Mouse (Mus musculus): ENCODE measurements around the gene Cars2. TPM values are rescaled to one million over a fixed set of nuclear protein-coding genes. Genes with fewer than 3 reads are reported as not detected.
"Not testable (repeated sequence)": the region's sequence is repeated elsewhere in the genome, so short reads cannot be mapped to it uniquely, and the experiment has no call there.

Gene Cars2
- polyA plus RNA-seq, 1 experiment from 2014 or later, result 22.9 TPM

DNA sequence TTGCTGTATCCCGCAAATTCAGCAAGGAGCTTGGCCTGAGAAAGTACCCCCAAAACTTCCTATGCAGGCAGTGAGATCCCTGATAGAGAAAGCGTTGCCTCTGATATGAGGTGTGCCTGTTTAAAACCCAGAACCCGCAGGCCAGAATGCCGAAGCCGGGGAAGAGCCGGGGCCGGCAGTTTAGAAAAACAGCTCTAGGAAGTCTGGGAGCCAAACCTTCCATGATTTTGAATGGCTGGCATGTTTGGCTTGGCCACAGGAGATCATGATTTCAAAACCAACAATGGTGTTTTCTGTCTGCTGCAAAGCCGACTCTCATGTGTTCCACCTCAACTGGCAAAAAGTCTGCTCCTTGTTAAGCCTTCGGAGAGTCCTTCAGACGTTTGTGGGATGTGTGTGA lies 1.8 kb upstream of the Cars2 start:
- H3K9ac ChIP-seq (ENCODE audit: low read depth, low read length), result no peak overlapping the region
- no peaks in the 10 kb centered on the region for H3K9me3 ChIP-seq (replicated peaks; ENCODE audit: control insufficient read depth, low read length)
- 77% methylated on average over 10 of the region's 10 CpGs for WGBS (ENCODE audit: insufficient replicate concordance)
- peaks cover 12% of the 10 kb centered on the region for H3K4me1 ChIP-seq (ENCODE audit: control insufficient read depth, insufficient read depth, low read length)
- H3K4me2 ChIP-seq, result no peak overlapping the region
- no peak for ATAC-seq (replicated peaks; ENCODE audit: insufficient number of reproducible peaks, low FRiP score, low TSS enrichment)
- no peak overlapping the region for H3K27ac ChIP-seq (ENCODE audit: low read depth, low read length)
- H3K4me3 ChIP-seq (ENCODE audit: low read depth, low read length), result no peak overlapping the region
- no peaks in the 10 kb centered on the region for H3K36me3 ChIP-seq (ENCODE audit: control insufficient read depth, insufficient read depth, low read length)
- no peaks in the 10 kb centered on the region for H3K27me3 ChIP-seq (ENCODE audit: control insufficient read depth, insufficient read depth, low read length)

DNA sequence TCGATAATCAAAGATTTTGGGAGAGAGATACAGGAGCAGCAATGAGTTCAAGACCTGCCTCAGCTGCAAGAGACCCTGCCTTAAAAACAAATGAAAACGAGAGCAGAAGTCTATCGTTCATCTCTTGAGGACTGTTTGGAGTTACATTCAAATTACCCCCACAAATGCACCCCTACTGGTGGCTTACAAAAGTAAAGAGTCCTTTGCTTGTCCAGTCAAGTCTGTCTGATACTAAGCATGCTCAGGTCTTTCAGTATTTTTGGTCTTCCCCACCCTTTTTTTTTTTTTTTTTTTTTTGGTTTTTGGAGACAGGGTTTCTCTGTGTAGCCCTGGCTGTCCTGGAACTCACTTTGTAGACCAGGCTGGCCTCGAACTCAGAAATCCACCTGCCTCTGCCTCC lies 914 bp upstream of the Cars2 start:
- not testable (repeated sequence) for ATAC-seq (replicated peaks; ENCODE audit: insufficient number of reproducible peaks, low FRiP score, low TSS enrichment); H3K9me3 ChIP-seq (replicated peaks; ENCODE audit: control insufficient read depth, low read length); H3K27ac ChIP-seq (ENCODE audit: low read depth, low read length); H3K4me2 ChIP-seq; H3K27me3 ChIP-seq (ENCODE audit: control insufficient read depth, insufficient read depth, low read length); H3K4me3 ChIP-seq (ENCODE audit: low read depth, low read length); H3K9ac ChIP-seq (ENCODE audit: low read depth, low read length); H3K36me3 ChIP-seq (ENCODE audit: control insufficient read depth, insufficient read depth, low read length)
- WGBS (ENCODE audit: insufficient replicate concordance), result 84% methylated on average over 4 of the region's 4 CpGs
- H3K4me1 ChIP-seq (ENCODE audit: control insufficient read depth, insufficient read depth, low read length), result peaks cover 12% of the 10 kb centered on the region

DNA sequence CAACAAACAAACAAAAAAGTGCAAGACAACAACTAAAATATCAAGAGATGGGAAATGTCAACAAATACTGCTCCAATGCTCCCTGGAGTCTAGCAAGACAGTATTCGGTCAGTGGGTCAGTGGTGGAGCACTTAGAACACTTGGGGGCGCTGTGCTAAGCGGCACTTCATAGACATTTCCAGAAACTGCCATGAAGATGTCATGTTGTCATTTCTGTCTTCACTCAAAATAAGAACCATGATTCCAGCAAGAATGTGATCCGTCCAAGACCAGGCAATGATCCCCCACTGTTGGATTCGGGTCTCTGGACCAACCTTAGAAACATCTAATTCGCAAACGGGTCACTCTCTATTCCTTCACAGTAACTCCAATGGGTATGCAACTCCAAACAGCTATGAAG lies 877 bp downstream of the Cars2 start:
- peak overlapping the region; percentile 82 for H3K4me2 ChIP-seq
- peaks cover 11% of the 10 kb centered on the region for H3K4me1 ChIP-seq (ENCODE audit: control insufficient read depth, insufficient read depth, low read length)
- H3K9ac ChIP-seq (ENCODE audit: low read depth, low read length), result no peak overlapping the region
- 17% methylated on average over 7 of the region's 7 CpGs for WGBS (ENCODE audit: insufficient replicate concordance)
- H3K27ac ChIP-seq (ENCODE audit: low read depth, low read length), result no peak overlapping the region
- no peaks in the 10 kb centered on the region for H3K27me3 ChIP-seq (ENCODE audit: control insufficient read depth, insufficient read depth, low read length)
- H3K4me3 ChIP-seq (ENCODE audit: low read depth, low read length), result peak overlapping the region; percentile 77
- H3K9me3 ChIP-seq (replicated peaks; ENCODE audit: control insufficient read depth, low read length), result no peaks in the 10 kb centered on the region
- H3K36me3 ChIP-seq (ENCODE audit: control insufficient read depth, insufficient read depth, low read length), result peaks cover 4% of the 10 kb centered on the region; the same call in 1 of the 2 replicates
- ATAC-seq (replicated peaks; ENCODE audit: insufficient number of reproducible peaks, low FRiP score, low TSS enrichment), result no peak

DNA sequence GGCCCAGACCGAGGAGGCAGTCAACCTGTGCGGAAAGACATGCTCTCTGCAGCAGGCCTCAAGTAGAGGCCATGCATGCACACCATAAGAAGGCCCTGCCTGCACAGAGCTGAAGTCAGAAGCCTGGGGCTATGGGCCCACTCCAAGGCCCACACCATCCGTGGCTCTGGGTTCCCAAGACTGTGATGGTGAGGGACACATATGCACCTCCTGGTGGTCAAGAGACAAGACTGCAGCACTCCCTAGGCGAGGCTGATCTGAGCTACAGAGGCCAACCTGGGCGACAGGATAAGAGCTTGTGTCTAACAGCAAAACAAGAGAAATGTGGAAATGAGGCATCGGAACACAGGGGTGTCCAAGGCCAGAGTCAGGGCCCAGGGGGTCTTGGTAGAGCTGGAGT lies 3.5 kb downstream of the Cars2 start:
- 67% methylated on average over 6 of the region's 6 CpGs for whole genome bisulfite sequencing (ENCODE audit: insufficient replicate concordance)
- Histone ChIP-seq H3K4me3 (ENCODE audit: low read depth, low read length) (no peak overlapping the region), H3K27me3 (ENCODE audit: control insufficient read depth, insufficient read depth, low read length) (no peaks in the 10 kb centered on the region), H3K9ac (ENCODE audit: low read depth, low read length) (no peak overlapping the region), H3K36me3 (ENCODE audit: control insufficient read depth, insufficient read depth, low read length) (peaks cover 4% of the 10 kb centered on the region; the same call in 1 of the 2 replicates), H3K4me1 (ENCODE audit: control insufficient read depth, insufficient read depth, low read length) (peaks cover 7% of the 10 kb centered on the region), H3K27ac (ENCODE audit: low read depth, low read length) (no peak overlapping the region), H3K9me3 (replicated peaks; ENCODE audit: control insufficient read depth, low read length) (no peaks in the 10 kb centered on the region), H3K4me2 (no peak overlapping the region)
- ATAC-seq (replicated peaks; ENCODE audit: insufficient number of reproducible peaks, low FRiP score, low TSS enrichment), result no peak

DNA sequence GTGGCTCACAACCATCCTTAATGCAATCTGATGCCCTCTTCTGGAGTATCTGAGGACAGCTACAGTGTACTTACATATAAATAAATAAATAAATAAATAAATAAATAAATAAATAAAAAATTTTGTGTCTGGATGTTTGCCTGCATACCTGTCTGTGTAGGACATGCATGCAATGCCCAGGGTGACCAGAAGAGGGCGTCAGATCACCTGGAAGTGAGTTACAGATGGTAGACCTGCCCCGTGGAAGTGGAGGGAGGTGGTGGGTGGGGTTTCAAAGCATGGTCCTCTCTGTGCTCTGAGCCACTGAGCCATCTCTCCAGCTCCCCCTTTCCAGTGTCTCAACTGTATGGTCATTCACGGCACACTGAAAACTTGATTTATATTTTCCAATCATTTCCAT lies 6.2 kb downstream of the Cars2 start:
- no peak overlapping the region for H3K4me3 ChIP-seq (ENCODE audit: low read depth, low read length)
- no peaks in the 10 kb centered on the region for H3K27me3 ChIP-seq (ENCODE audit: control insufficient read depth, insufficient read depth, low read length)
- no peaks in the 10 kb centered on the region for H3K4me1 ChIP-seq (ENCODE audit: control insufficient read depth, insufficient read depth, low read length)
- 47% methylated on average over 3 of the region's 3 CpGs for WGBS (ENCODE audit: insufficient replicate concordance)
- H3K36me3 ChIP-seq (ENCODE audit: control insufficient read depth, insufficient read depth, low read length), result peaks cover 15% of the 10 kb centered on the region
- no peak for ATAC-seq (replicated peaks; ENCODE audit: insufficient number of reproducible peaks, low FRiP score, low TSS enrichment)
- no peak overlapping the region for H3K27ac ChIP-seq (ENCODE audit: low read depth, low read length)
- H3K9ac ChIP-seq (ENCODE audit: low read depth, low read length), result no peak overlapping the region
- no peak overlapping the region for H3K4me2 ChIP-seq
- H3K9me3 ChIP-seq (replicated peaks; ENCODE audit: control insufficient read depth, low read length), result no peaks in the 10 kb centered on the region

DNA sequence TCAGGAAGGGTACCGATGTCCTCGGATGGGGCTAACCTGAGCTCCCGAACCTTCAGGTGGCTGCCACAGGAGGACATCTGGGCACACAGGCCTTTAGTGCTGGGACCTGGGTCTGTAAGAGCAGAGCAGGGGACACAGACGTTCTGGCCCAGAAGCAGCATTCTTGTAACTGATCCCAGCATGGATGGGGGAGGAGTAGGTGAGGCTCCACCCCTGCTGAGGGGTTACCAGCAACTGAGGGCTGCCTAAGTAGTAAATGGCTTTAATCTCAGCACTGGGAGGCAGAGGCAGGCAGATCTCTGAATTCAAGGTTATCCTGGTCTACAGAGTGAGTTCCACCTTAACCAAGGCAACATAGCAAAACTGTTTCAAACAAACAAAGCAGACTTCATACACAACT lies 7.7 kb downstream of the Cars2 start:
- 83% methylated on average over 4 of the region's 4 CpGs for WGBS (ENCODE audit: insufficient replicate concordance)
- H3K27ac ChIP-seq (ENCODE audit: low read depth, low read length), result no peak overlapping the region
- H3K36me3 ChIP-seq (ENCODE audit: control insufficient read depth, insufficient read depth, low read length), result peaks cover 15% of the 10 kb centered on the region
- H3K4me2 ChIP-seq, result no peak overlapping the region
- no peak overlapping the region for H3K9ac ChIP-seq (ENCODE audit: low read depth, low read length)
- no peaks in the 10 kb centered on the region for H3K9me3 ChIP-seq (replicated peaks; ENCODE audit: control insufficient read depth, low read length)
- no peak overlapping the region for H3K4me3 ChIP-seq (ENCODE audit: low read depth, low read length)
- no peak for ATAC-seq (replicated peaks; ENCODE audit: insufficient number of reproducible peaks, low FRiP score, low TSS enrichment)
- H3K27me3 ChIP-seq (ENCODE audit: control insufficient read depth, insufficient read depth, low read length), result no peaks in the 10 kb centered on the region
- no peaks in the 10 kb centered on the region for H3K4me1 ChIP-seq (ENCODE audit: control insufficient read depth, insufficient read depth, low read length)

DNA sequence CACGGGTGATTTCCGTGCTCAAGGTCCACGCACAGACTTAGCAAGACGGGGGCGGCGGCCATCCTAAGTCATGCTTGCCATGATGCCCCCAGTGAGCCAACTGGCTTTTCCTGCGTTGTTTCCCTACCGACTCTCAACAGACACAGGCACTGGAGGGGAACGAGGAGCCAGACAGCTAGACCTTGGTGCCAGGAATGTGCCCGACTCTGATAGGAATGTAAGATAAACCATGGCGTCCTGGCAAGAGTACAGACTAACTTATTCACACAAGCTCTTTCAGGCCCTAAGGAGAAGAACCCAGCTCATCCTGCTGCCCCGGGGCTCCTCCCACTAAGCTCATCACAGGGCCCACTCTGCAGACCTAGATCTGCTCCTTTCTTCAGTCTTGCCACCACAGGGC lies 8.6 kb downstream of the Cars2 start:
- Histone ChIP-seq H3K36me3 (ENCODE audit: control insufficient read depth, insufficient read depth, low read length) (peaks cover 14% of the 10 kb centered on the region), H3K9me3 (replicated peaks; ENCODE audit: control insufficient read depth, low read length) (no peaks in the 10 kb centered on the region), H3K9ac (ENCODE audit: low read depth, low read length) (no peak overlapping the region), H3K27ac (ENCODE audit: low read depth, low read length) (no peak overlapping the region), H3K4me2 (no peak overlapping the region), H3K27me3 (ENCODE audit: control insufficient read depth, insufficient read depth, low read length) (no peaks in the 10 kb centered on the region), H3K4me1 (ENCODE audit: control insufficient read depth, insufficient read depth, low read length) (no peaks in the 10 kb centered on the region), H3K4me3 (ENCODE audit: low read depth, low read length) (no peak overlapping the region)
- 93% methylated on average over 12 of the region's 12 CpGs for WGBS (ENCODE audit: insufficient replicate concordance)
- no peak for ATAC-seq (replicated peaks; ENCODE audit: insufficient number of reproducible peaks, low FRiP score, low TSS enrichment)

DNA sequence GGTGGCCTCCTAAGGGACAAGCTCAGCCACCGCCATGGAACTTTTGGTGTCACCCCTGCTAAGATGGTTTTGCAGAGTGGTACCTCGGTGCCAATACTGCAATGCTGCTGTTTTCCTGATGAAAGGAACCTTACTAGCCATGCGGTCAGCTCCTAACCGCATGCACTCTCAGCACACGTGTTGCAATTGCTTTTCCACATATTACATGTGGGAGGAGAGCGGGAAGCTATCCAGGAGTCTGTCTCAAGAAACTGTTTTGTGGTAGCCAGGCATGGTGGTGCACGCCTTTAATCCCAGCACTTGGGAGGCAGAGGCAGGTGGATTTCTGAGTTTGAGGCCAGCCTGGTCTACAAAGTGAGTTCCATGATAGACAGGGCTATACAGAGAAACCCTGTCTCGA lies 10.4 kb downstream of the Cars2 start:
- Histone ChIP-seq H3K9ac (ENCODE audit: low read depth, low read length) (no peak overlapping the region), H3K36me3 (ENCODE audit: control insufficient read depth, insufficient read depth, low read length) (peaks cover 11% of the 10 kb centered on the region)
- no peak for ATAC-seq (replicated peaks; ENCODE audit: insufficient number of reproducible peaks, low FRiP score, low TSS enrichment)

DNA sequence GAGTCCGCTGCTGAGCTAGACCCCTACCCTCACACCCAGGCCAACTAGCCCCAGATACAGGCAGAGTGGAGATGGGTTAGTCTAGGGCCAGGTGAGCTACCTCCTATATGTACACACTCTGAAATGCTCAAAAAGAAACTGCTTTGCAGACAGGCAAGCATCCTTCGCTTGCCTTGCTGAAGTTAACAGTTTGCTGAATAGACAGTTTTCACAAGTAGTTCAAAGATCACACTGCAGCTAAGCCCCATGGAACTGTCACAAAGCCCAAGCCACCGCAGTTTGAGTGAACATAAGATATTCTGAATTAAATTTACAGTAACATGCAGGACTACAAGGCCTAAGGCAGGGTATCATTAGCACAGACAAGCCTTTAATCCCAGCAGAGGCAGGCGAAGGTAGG lies 11.5 kb downstream of the Cars2 start:
- Histone ChIP-seq H3K4me3 (ENCODE audit: low read depth, low read length) (no peak overlapping the region), H3K4me1 (ENCODE audit: control insufficient read depth, insufficient read depth, low read length) (no peaks in the 10 kb centered on the region), H3K36me3 (ENCODE audit: control insufficient read depth, insufficient read depth, low read length) (peaks cover 11% of the 10 kb centered on the region), H3K27me3 (ENCODE audit: control insufficient read depth, insufficient read depth, low read length) (no peaks in the 10 kb centered on the region), H3K27ac (ENCODE audit: low read depth, low read length) (no peak overlapping the region), H3K4me2 (no peak overlapping the region), H3K9me3 (replicated peaks; ENCODE audit: control insufficient read depth, low read length) (no peaks in the 10 kb centered on the region), H3K9ac (ENCODE audit: low read depth, low read length) (no peak overlapping the region)
- ATAC-seq (replicated peaks; ENCODE audit: insufficient number of reproducible peaks, low FRiP score, low TSS enrichment), result no peak
- 92% methylated on average over 4 of the region's 4 CpGs for WGBS (ENCODE audit: insufficient replicate concordance)

More for the DNA sequence above, 10.4 kb downstream of the Cars2 start:
- no peaks in the 10 kb centered on the region for H3K4me1 ChIP-seq (ENCODE audit: control insufficient read depth, insufficient read depth, low read length)
- no peaks in the 10 kb centered on the region for H3K9me3 ChIP-seq (replicated peaks; ENCODE audit: control insufficient read depth, low read length)
- H3K4me2 ChIP-seq, result no peak overlapping the region
- 88% methylated on average over 8 of the region's 8 CpGs for WGBS (ENCODE audit: insufficient replicate concordance)
- no peaks in the 10 kb centered on the region for H3K27me3 ChIP-seq (ENCODE audit: control insufficient read depth, insufficient read depth, low read length)
- H3K4me3 ChIP-seq (ENCODE audit: low read depth, low read length), result no peak overlapping the region
- H3K27ac ChIP-seq (ENCODE audit: low read depth, low read length), result no peak overlapping the region

Data from heart, embryonic 11.5 days (tissue).